Mouse (Mus musculus) limb, embryonic 10.5 days (tissue): Measurements from ENCODE around the gene Lage3. TPM values are rescaled to one million over a fixed set of nuclear protein-coding genes. Genes with fewer than 3 reads are reported as not detected.
"Not testable (repeated sequence)": the region's sequence is repeated elsewhere in the genome, so short reads cannot be mapped to it uniquely, and the experiment has no call there.

ENCODE experiments used
- DNase-seq: peaks from one replicate; pipeline ENCODE4 v3.0.0-alpha.2; 2017; ENCODE audit warnings: low spot score
- H3K27ac ChIP-seq: fragments of 300-500 bp; sonication (generic); 2 replicates; pipeline ENCODE4 v1.5.1; 2016; ENCODE audit warnings: mild to moderate bottlenecking
- H3K27me3 ChIP-seq: fragments of 300-500 bp; sonication (generic); 2 replicates; pipeline ENCODE4 v1.6.1; 2016; ENCODE audit warnings: low read depth, mild to moderate bottlenecking; ENCODE audit not compliant: poor library complexity, severe bottlenecking
- H3K36me3 ChIP-seq: fragments of 300-500 bp; sonication (generic); 2 replicates; pipeline ENCODE4 v1.6.1; 2016; ENCODE audit warnings: mild to moderate bottlenecking, moderate library complexity
- H3K4me1 ChIP-seq: fragments of 300-500 bp; sonication (generic); 2 replicates; pipeline ENCODE4 v1.6.1; 2016
- H3K4me3 ChIP-seq: fragments of 300-500 bp; sonication (generic); 2 replicates; pipeline ENCODE4 v1.5.1; 2016; ENCODE audit warnings: mild to moderate bottlenecking, moderate library complexity
- H3K9me3 ChIP-seq: fragments of 300-500 bp; sonication (generic); replicated peaks from 2 replicates; pipeline ENCODE4 v1.6.1; 2016; ENCODE audit warnings: mild to moderate bottlenecking
- whole genome bisulfite sequencing: fragments of 180-500 bp; shearing (Covaris S2); methylation state at CpG from one replicate; pipeline ENCODE4 v1.1.7; 2016; 5-methylcytosine and 5-hydroxymethylcytosine counted together
- polyA plus RNA-seq: library from polyadenylated mRNA; unstranded; fragments of >200 nt; fragmentation: Nextera tagmentation; extraction: Ambion mirVana; gene quantifications from 2 replicates; pipeline ENCODE4 v1.2.1, GENCODE M21; 2016

Gene Lage3
- polyA plus RNA-seq, result 113 and 125 TPM in 2 replicates

DNA sequence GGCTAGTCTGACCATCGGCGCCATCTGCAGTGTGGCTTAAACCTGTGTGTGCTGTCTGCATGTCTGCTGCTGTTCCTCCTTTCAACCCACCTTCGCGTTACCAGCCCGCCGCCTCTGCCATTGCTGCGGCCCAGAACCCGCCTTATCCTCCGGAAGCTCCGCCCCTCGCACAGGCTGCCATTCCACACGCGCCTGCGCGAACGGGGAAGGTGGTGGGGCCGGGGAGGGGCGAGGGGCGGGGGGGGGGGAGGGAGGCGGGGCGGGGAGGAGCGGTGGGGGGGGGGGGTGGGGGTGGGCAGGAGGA, at the start of gene Lage3:
Gene Lage3 (minus strand): TSS at position 152 of the 304 bp plus-strand sequence.
- H3K9me3 ChIP-seq, result no peaks in the 10 kb centered on the region
- H3K27ac ChIP-seq, result peak within 1 kb of the TSS; percentile 80
- peak within 1 kb of the TSS; percentile 56 for H3K4me3 ChIP-seq
- no peaks in the 10 kb centered on the region for H3K4me1 ChIP-seq
- WGBS, result 10% methylated on average over 9 of the region's 22 CpGs
- H3K36me3 ChIP-seq, result no peaks in the 10 kb centered on the region
- DNase-seq, result peak; percentile 75
- no peaks in the 10 kb centered on the region for H3K27me3 ChIP-seq

DNA sequence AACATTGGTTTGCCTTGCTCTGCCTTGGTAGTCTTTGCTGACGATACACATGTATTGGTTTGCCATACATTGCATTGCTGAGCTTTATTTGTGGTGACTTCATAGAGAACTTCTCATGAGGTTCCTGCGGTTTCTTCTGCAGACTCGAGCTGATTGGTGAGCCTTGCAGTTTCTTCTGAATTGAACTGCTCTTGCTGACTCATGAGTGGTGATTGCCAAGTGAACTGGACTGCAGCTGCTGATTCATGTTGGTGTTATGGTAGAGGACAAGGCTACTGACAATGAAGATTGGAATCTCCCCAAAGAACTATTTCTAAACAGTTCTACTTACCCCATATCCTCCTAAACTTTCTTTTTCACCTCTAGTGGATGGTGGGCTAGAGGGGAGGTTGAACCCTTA, 46.7 kb upstream of the Lage3 start:
- no peak overlapping the region for H3K27ac ChIP-seq
- DNase-seq, result no peak
- no peaks in the 10 kb centered on the region for H3K36me3 ChIP-seq
- no peaks in the 10 kb centered on the region for H3K4me1 ChIP-seq
- H3K9me3 ChIP-seq, result no peaks in the 10 kb centered on the region
- 92% methylated on average over 3 of the region's 3 CpGs for WGBS
- no peaks in the 10 kb centered on the region for H3K27me3 ChIP-seq
- no peak overlapping the region for H3K4me3 ChIP-seq

DNA sequence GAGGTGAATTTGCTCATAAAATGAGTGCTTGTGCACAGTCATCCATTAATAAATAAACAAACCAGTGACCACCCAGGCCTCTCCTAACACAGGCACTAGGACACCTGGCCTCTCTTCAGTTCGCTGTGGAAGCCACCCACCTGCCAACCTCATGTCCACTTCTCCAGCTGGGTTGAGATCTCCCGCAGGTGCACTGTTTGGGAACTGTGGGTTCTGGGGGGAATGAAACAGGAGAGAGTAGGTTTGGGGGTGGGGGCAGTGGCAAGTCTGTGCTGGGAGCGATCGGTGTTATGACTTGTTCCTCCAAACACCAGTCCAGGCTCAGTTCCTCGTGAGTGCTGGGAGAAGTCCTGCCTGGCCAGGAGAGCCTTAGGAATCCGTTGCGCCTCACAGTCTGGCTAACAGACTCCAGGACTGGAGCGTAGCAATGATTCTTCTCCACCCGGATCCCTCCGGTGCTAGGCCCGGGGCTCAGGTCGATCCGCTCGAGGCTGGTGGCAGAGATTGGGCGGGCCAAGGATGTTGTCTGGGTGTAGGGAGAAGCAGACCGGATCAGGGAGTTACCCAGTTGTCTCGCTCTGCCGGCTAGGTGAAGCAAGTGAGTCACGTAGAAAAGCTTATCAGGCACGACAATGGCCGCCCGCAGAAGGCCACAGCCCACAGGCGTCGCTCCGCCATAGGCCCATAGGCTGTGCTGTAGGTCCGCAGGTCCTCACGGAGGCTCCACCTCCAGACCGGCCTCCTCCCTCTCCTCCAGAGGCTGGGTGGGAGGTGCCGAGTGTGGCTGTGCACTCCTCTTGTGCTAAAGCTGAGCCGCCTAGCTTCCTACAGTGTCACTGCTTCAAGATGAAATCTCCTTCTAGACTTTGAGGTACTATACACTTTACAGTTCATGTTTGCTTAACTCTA, 39.4 kb upstream of the Lage3 start, which contains the start of the genes Fam3a and Ikbkg:
Gene Fam3a (minus strand): TSS at position 738 of the 909 bp plus-strand sequence.
Gene Ikbkg (plus strand): TSS at position 756 of the 909 bp plus-strand sequence.
- Histone ChIP-seq H3K36me3 (peaks cover 7% of the 10 kb centered on the region; the same call in 1 of the 2 replicates), H3K4me3 (peak within 1 kb of the TSS; percentile 60), H3K4me1 (peaks cover 7% of the 10 kb centered on the region), H3K27me3 (peaks cover 12% of the 10 kb centered on the region; the same call in 1 of the 2 replicates), H3K27ac (peak within 1 kb of the TSS; percentile 93), H3K9me3 (no peaks in the 10 kb centered on the region)
- 17% methylated on average over 30 of the region's 30 CpGs for WGBS
- peak; percentile 73 for DNase-seq

DNA sequence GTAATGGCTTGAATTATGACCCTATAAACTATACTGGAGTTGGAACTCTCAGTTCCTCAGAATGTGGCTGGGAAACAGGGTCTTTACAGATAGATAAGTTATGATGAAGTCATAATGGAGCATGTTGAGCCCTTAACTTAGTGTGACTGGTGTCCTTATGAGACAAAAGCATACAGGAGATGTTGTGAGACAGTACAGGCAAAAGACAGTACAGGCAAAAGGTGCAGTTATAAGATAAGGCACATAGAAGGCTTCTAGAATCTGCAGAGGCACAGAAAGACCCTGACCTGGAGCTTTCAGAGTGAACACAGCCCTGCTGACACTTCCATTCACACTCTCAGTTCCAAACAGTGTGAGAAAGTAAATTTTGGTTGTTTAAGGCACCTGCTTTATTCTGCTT, 34.7 kb upstream of the Lage3 start:
- Histone ChIP-seq H3K27me3 (peaks cover 22% of the 10 kb centered on the region; the same call in 1 of the 2 replicates), H3K27ac (no peak overlapping the region), H3K4me3 (no peak overlapping the region), H3K36me3 (peaks cover 40% of the 10 kb centered on the region), H3K4me1 (peaks cover 3% of the 10 kb centered on the region), H3K9me3 (no peaks in the 10 kb centered on the region)
- DNase-seq, result no peak

DNA sequence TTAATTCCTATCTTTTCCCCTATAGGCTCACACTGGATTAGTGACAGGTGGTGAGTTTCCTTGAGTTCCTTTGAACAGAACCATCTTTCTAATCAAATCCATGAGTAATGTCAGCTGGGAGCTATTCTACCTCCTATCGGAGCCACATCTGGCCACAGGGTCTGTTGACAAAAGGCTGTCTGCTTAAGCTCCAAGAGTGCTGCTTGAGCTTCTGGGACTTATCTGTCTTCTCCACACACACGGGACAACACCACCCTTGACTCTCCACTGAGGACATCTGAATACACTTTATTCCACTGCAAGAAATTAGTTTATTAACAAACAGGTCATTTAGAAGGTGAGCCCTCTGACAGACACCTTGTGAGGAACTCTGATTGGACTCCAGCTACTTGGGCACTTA, 31.0 kb upstream of the Lage3 start:
- Histone ChIP-seq H3K27ac (no peak overlapping the region), H3K4me1 (no peaks in the 10 kb centered on the region), H3K36me3 (peaks cover 34% of the 10 kb centered on the region), H3K27me3 (peaks cover 15% of the 10 kb centered on the region; the same call in 1 of the 2 replicates), H3K9me3 (no peaks in the 10 kb centered on the region), H3K4me3 (no peak overlapping the region)
- DNase-seq, result no peak
- 77% methylated on average over 2 of the region's 2 CpGs for WGBS

DNA sequence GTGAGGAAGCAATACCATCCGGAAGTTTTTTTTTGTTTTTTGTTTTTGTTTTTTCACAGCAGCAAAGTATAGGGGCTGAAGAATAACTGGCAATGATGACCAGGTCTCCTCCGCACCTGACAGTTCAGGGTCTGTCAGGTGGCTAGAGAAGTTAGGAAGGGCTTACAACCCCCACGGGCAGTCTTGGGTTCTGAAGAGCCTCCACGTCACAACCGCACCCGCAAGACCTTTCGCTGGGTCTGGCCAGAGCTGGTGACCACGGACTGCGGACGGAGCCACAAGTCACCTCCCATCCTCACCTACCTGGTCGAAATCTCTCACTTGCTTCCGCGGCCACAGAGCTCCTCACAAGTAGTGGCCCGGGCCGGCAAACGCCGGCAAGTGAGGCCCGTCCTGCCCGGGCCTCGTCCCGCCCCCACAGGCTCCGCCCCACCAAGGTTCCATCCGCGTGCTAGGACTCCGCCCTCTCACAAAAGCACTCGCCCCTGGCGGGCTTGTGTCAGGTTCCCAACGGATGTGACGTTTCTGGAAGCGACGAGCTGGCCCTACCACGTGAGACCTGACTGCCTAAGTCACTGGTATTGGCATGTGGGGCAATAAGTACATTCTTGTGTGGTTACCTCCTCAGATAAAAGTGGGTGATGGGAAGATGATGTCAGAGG, 19.6 kb upstream of the Lage3 start, which contains the start of the genes Ubl4a and Slc10a3:
Gene Ubl4a (minus strand): TSS at position 331 of the 662 bp plus-strand sequence.
Gene Slc10a3 (minus strand): TSS at position 462 of the 662 bp plus-strand sequence.
- WGBS, result 15% methylated on average over 32 of the region's 32 CpGs
- H3K9me3 ChIP-seq, result no peaks in the 10 kb centered on the region
- peak within 1 kb of the TSS; percentile 68 for H3K27ac ChIP-seq
- peak within 1 kb of the TSS; percentile 55 for H3K4me3 ChIP-seq
- H3K27me3 ChIP-seq, result peaks cover 5% of the 10 kb centered on the region; the same call in 1 of the 2 replicates
- DNase-seq, result peak; percentile 81
- H3K4me1 ChIP-seq, result peaks cover 5% of the 10 kb centered on the region; the same call in 1 of the 2 replicates
- peaks cover 13% of the 10 kb centered on the region for H3K36me3 ChIP-seq

DNA sequence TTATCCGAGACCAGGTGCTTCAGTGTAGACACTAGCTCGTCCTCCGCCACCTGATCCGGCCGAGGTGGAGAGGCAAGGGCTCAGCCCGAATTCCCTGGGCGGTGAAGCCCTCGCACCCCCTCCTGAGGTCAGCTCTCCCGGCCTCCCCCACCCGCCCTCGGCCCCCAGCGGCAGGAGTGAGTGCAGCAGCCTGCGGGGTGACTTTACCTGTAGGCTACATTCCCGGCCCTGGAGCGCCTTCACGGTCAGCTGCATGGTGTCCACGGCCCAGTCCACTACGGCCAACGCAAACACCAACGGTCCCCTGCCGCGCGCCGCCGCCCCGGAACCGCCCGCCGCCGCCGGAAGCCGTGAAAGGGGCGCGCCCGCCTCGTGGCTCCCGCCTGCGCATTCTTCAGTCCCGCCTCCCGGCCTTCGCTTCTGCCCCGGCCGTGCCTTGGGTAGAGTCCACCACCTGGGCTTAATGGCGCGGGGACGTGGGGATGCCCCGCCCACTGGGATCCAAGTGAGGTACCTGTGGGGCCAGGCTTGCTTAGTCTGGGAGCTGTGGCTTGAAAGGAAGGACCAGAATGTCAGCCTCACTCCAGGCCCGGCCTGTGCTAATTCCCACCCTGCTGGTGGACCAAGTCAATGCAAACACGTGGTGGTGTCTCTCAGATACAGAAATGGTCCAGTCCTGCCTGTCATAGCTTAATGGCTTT, 14.9 kb upstream of the Lage3 start:
- peak overlapping the region; percentile 85 for H3K27ac ChIP-seq
- WGBS, result 7% methylated on average over 44 of the region's 49 CpGs
- H3K27me3 ChIP-seq, result peaks cover 17% of the 10 kb centered on the region; the same call in 1 of the 2 replicates
- peak; percentile 78 for DNase-seq
- H3K4me3 ChIP-seq, result peak overlapping the region; percentile 66
- H3K9me3 ChIP-seq, result no peaks in the 10 kb centered on the region
- peaks cover 30% of the 10 kb centered on the region for H3K36me3 ChIP-seq
- H3K4me1 ChIP-seq, result peaks cover 7% of the 10 kb centered on the region; the same call in 1 of the 2 replicates

DNA sequence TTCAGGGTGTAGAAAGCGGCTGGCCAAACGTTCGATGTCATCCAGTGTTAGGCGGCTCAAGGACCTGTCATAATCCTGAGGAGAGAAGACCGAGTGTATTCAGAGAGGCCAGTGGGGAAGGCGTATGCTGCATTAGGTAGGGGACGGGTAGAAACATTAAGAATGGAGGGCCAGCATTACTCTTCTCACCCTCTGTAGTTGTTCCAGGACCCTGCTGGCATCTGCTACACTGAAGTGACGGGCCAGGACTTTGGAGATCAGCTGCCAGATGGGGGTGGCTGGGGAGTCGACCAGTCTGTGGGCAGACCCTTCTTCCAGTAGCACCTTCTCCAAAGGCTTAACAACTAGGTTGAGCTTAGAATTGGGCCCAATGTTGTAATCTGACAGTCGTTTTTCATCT, 14.1 kb upstream of the Lage3 start:
- Histone ChIP-seq H3K9me3 (no peaks in the 10 kb centered on the region), H3K27ac (peak overlapping the region; percentile 85)
- WGBS, result 71% methylated on average over 10 of the region's 10 CpGs

DNA sequence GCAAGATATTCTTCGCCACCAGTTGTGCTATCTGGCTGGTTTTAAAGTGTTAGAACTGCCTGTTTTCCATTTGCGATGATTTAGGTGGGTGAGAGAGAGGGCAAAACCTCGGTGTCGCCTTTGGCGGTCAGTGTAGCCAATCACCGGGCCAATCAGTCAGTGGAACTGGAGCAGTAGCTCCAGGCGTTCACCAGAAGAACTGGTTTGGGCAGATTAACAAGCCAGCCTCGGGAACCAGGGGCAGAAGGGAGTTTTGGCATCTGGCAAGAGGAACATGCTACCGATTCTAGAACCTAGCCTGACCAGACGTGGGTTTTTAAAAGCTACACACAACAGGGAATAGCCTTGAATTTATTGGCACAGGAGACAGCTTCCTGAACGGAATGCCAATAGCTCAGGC, 5.8 kb upstream of the Lage3 start:
- Histone ChIP-seq H3K27ac (no peak overlapping the region), H3K9me3 (no peaks in the 10 kb centered on the region), H3K4me3 (no peak overlapping the region), H3K27me3 (no peaks in the 10 kb centered on the region), H3K36me3 (no peaks in the 10 kb centered on the region), H3K4me1 (no peaks in the 10 kb centered on the region)
- no peak for DNase-seq
- WGBS, result 39% methylated on average over 11 of the region's 11 CpGs

More for the DNA sequence above, 14.1 kb upstream of the Lage3 start:
- Histone ChIP-seq H3K4me1 (peaks cover 7% of the 10 kb centered on the region; the same call in 1 of the 2 replicates), H3K4me3 (peak overlapping the region; percentile 66), H3K27me3 (peaks cover 17% of the 10 kb centered on the region; the same call in 1 of the 2 replicates), H3K36me3 (peaks cover 30% of the 10 kb centered on the region)
- no peak for DNase-seq

DNA sequence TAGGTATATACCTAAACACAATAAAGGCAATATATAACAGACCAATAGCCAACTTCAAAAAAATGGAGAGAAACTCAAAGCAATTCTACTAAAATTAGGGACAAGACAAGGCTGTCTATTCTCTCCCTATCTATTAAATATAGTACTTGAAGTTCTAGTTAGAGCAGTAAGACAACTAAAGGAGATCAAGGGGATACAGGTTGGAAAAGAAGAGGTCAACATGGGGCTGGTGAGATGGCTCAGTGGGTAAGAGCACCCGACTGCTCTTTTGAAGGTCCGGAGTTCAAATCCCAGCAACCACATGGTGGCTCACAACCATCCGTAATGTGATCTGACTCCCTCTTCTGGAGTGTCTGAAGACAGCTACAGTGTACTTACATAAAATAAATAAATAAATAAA, 3.7 kb upstream of the Lage3 start:
- not testable (repeated sequence) for DNase-seq, H3K27me3 ChIP-seq, H3K4me1 ChIP-seq, H3K36me3 ChIP-seq, H3K9me3 ChIP-seq, H3K4me3 ChIP-seq, H3K27ac ChIP-seq
- 88% methylated on average over 3 of the region's 3 CpGs for WGBS

DNA sequence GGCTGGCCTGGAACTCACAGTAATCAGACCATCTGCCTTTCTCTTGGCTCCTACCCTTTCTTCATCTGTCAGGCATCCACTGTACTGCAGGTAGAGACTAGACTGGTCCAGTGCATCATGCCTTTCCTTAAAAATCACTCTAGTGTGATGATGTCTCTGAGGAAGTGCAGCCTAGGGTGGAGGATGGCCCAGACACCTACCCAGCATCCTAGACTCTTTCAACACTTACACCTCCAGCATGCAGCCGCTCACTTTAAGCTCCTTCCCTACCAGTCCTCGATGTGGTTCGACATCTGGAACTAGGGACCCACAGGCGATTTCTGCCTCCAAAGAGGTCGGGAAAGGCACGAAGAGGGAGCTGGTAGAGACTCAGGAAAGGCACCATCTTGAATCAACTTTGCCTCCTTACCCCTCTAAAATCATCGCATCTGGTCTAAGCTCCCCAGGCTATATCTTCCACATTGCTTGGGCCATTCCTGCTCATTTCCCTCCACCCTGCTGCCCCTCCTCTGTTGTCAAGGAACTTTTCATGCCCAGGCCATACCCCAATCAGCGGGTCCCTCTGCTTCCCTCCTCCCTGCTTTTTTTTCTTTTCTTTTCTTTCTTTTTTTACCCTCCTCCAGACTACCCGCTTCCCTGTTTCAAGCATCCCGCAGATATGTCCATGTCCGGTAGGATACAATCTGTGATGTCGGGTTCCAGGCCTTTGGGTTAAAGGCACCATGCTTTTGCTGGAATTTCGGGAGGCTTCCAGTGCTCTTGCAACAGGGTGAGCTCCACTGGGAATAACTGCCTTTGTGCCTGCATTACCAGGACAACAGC, 562 bp downstream of the Lage3 start:
- 25% methylated on average over 13 of the region's 13 CpGs for WGBS
- H3K27ac ChIP-seq, result peak overlapping the region; percentile 80
- no peaks in the 10 kb centered on the region for H3K4me1 ChIP-seq
- no peaks in the 10 kb centered on the region for H3K9me3 ChIP-seq
- H3K27me3 ChIP-seq, result no peaks in the 10 kb centered on the region
- peak overlapping the region; percentile 56 for H3K4me3 ChIP-seq
- H3K36me3 ChIP-seq, result no peaks in the 10 kb centered on the region
- DNase-seq, result no peak
